Mouse (Mus musculus) splenic B cell, adult 2 months (primary cell): ENCODE data around the gene Zfp366.

Source experiments
- DNase-seq: peaks from one replicate; pipeline ENCODE4 v3.0.0-alpha.2; 2011; ENCODE audit warnings: low read depth, low spot score
- H3K27me3 ChIP-seq: 2 replicates; pipeline ENCODE4 v1.6.1; 2012; ENCODE audit warnings: mild to moderate bottlenecking, low read length, moderate library complexity, mixed read lengths; ENCODE audit not compliant: control insufficient read depth, poor library complexity, insufficient read depth, severe bottlenecking
- H3K36me3 ChIP-seq: 2 replicates; pipeline ENCODE4 v1.6.1; 2012; ENCODE audit warnings: mild to moderate bottlenecking, low read length, moderate library complexity, mixed read lengths; ENCODE audit not compliant: control insufficient read depth, poor library complexity, insufficient read depth, severe bottlenecking

Zfp366 gene

GRCm38 (mm10) chr13:99272046-99272445, 87.4 kb downstream of the Zfp366 start:
- no peak for DNase-seq
- H3K27me3 ChIP-seq, result no peaks in the 10 kb centered on the region
- no peaks in the 10 kb centered on the region for H3K36me3 ChIP-seq

- H3K27me3 ChIP-seq, result no peaks in the 10 kb centered on the region
- DNase-seq, result no peak
- no peaks in the 10 kb centered on the region for H3K36me3 ChIP-seq
Observed at GRCm38 (mm10) chr13:99277521-99277920, 92.9 kb downstream of the Zfp366 start.

GRCm38 (mm10) chr13:99278511-99278910, 93.9 kb downstream of the Zfp366 start:
- DNase-seq, result no peak
- Histone ChIP-seq H3K27me3 (no peaks in the 10 kb centered on the region), H3K36me3 (no peaks in the 10 kb centered on the region)

GRCm38 (mm10) chr13:99279351-99279750, 94.7 kb downstream of the Zfp366 start:
- Histone ChIP-seq H3K27me3 (no peaks in the 10 kb centered on the region), H3K36me3 (no peaks in the 10 kb centered on the region)
- no peak for DNase-seq

- no peaks in the 10 kb centered on the region for H3K27me3 ChIP-seq
- no peaks in the 10 kb centered on the region for H3K36me3 ChIP-seq
- DNase-seq, result no peak
Observed at GRCm38 (mm10) chr13:99282961-99283360, 98.3 kb downstream of the Zfp366 start.

GRCm38 (mm10) chr13:99283916-99284315, 99.3 kb downstream of the Zfp366 start:
- Histone ChIP-seq H3K27me3 (no peaks in the 10 kb centered on the region), H3K36me3 (no peaks in the 10 kb centered on the region)
- DNase-seq, result no peak

GRCm38 (mm10) chr13:99284400-99285160, 100.0 kb downstream of the Zfp366 start:
- DNase-seq, result no peak
- H3K36me3 ChIP-seq, result no peaks in the 10 kb centered on the region
- H3K27me3 ChIP-seq, result no peaks in the 10 kb centered on the region

- Histone ChIP-seq H3K36me3 (no peaks in the 10 kb centered on the region), H3K27me3 (no peaks in the 10 kb centered on the region)
- no peak for DNase-seq
Observed at GRCm38 (mm10) chr13:99285241-99285640, 100.6 kb downstream of the Zfp366 start.

- H3K27me3 ChIP-seq, result no peaks in the 10 kb centered on the region
- no peaks in the 10 kb centered on the region for H3K36me3 ChIP-seq
- DNase-seq, result no peak
Observed at GRCm38 (mm10) chr13:99287207-99287606, 102.6 kb downstream of the Zfp366 start.

GRCm38 (mm10) chr13:99287786-99288185, 103.2 kb downstream of the Zfp366 start:
- no peak for DNase-seq
- no peaks in the 10 kb centered on the region for H3K36me3 ChIP-seq
- no peaks in the 10 kb centered on the region for H3K27me3 ChIP-seq

GRCm38 (mm10) chr13:99290766-99291165, 106.1 kb downstream of the Zfp366 start:
- Histone ChIP-seq H3K36me3 (no peaks in the 10 kb centered on the region), H3K27me3 (no peaks in the 10 kb centered on the region)
- no peak for DNase-seq

- Histone ChIP-seq H3K36me3 (no peaks in the 10 kb centered on the region), H3K27me3 (no peaks in the 10 kb centered on the region)
- DNase-seq, result no peak
Observed at GRCm38 (mm10) chr13:99294176-99294575, 109.6 kb downstream of the Zfp366 start.

GRCm38 (mm10) chr13:99299921-99300320, 115.3 kb downstream of the Zfp366 start:
- no peaks in the 10 kb centered on the region for H3K36me3 ChIP-seq
- no peaks in the 10 kb centered on the region for H3K27me3 ChIP-seq
- no peak for DNase-seq
